Mouse (Mus musculus): Measurements from ENCODE around the gene Pygb. TPM values are rescaled to one million over a fixed set of nuclear protein-coding genes. Genes with fewer than 3 reads are reported as not detected.

Pygb gene
- polyA plus RNA-seq, 1 experiment from 2014 or later: 61.6 TPM

- ATAC-seq (ENCODE audit: insufficient number of reproducible peaks, insufficient read depth, low FRiP score, low read depth): no peak
- Histone ChIP-seq H3K4me1 (ENCODE audit: control insufficient read depth, insufficient read depth, low read length) (no peaks in the 10 kb centered on the region), H3K36me3 (ENCODE audit: control insufficient read depth, insufficient read depth, low read length) (peaks cover 7% of the 10 kb centered on the region), H3K9me3 (ENCODE audit: control insufficient read depth, low read depth, low read length) (no peaks in the 10 kb centered on the region), H3K27me3 (ENCODE audit: control insufficient read depth, insufficient read depth, low read length) (no peaks in the 10 kb centered on the region), H3K27ac (ENCODE audit: low read length) (no peak overlapping the region), H3K4me2 (replicated peaks; ENCODE audit: low read depth, low read length) (no peak overlapping the region), H3K4me3 (ENCODE audit: low read depth, low read length) (no peak overlapping the region), H3K9ac (replicated peaks; ENCODE audit: low read depth, low read length) (no peak overlapping the region)
- WGBS: 96% methylated on average over 3 of the region's 3 CpGs
Observed at GRCm38 (mm10) chr2:150837781-150838180, 51.2 kb downstream of the Pygb start.

GRCm38 (mm10) chr2:150839686-150840471 is 53.3 kb downstream of the Pygb start:
- peaks cover 4% of the 10 kb centered on the region; the same call in 1 of the 2 replicates for H3K36me3 ChIP-seq (ENCODE audit: control insufficient read depth, insufficient read depth, low read length)
- no peaks in the 10 kb centered on the region for H3K27me3 ChIP-seq (ENCODE audit: control insufficient read depth, insufficient read depth, low read length)
- no peak overlapping the region for H3K4me2 ChIP-seq (replicated peaks; ENCODE audit: low read depth, low read length)
- no peaks in the 10 kb centered on the region for H3K4me1 ChIP-seq (ENCODE audit: control insufficient read depth, insufficient read depth, low read length)
- WGBS: 72% methylated on average over 12 of the region's 12 CpGs
- H3K4me3 ChIP-seq (ENCODE audit: low read depth, low read length): no peak overlapping the region
- ATAC-seq (ENCODE audit: insufficient number of reproducible peaks, insufficient read depth, low FRiP score, low read depth): no peak
- no peak overlapping the region for H3K9ac ChIP-seq (replicated peaks; ENCODE audit: low read depth, low read length)
- no peaks in the 10 kb centered on the region for H3K9me3 ChIP-seq (ENCODE audit: control insufficient read depth, low read depth, low read length)
- H3K27ac ChIP-seq (ENCODE audit: low read length): no peak overlapping the region

GRCm38 (mm10) chr2:150841109-150841508 is 54.6 kb downstream of the Pygb start:
- no peak overlapping the region for H3K9ac ChIP-seq (replicated peaks; ENCODE audit: low read depth, low read length)
- no peak for ATAC-seq (ENCODE audit: insufficient number of reproducible peaks, insufficient read depth, low FRiP score, low read depth)
- H3K27ac ChIP-seq (ENCODE audit: low read length): no peak overlapping the region
- no peak overlapping the region for H3K4me2 ChIP-seq (replicated peaks; ENCODE audit: low read depth, low read length)
- no peak overlapping the region for H3K4me3 ChIP-seq (ENCODE audit: low read depth, low read length)
- H3K27me3 ChIP-seq (ENCODE audit: control insufficient read depth, insufficient read depth, low read length): no peaks in the 10 kb centered on the region
- H3K36me3 ChIP-seq (ENCODE audit: control insufficient read depth, insufficient read depth, low read length): no peaks in the 10 kb centered on the region; the same call in 1 of the 2 replicates
- H3K9me3 ChIP-seq (ENCODE audit: control insufficient read depth, low read depth, low read length): no peaks in the 10 kb centered on the region
- H3K4me1 ChIP-seq (ENCODE audit: control insufficient read depth, insufficient read depth, low read length): no peaks in the 10 kb centered on the region
- WGBS: 49% methylated on average over 11 of the region's 11 CpGs

- no peaks in the 10 kb centered on the region for H3K27me3 ChIP-seq (ENCODE audit: control insufficient read depth, insufficient read depth, low read length)
- WGBS: 61% methylated on average over 7 of the region's 7 CpGs
- no peak overlapping the region for H3K4me2 ChIP-seq (replicated peaks; ENCODE audit: low read depth, low read length)
- H3K36me3 ChIP-seq (ENCODE audit: control insufficient read depth, insufficient read depth, low read length): no peaks in the 10 kb centered on the region; the same call in 1 of the 2 replicates
- H3K27ac ChIP-seq (ENCODE audit: low read length): no peak overlapping the region
- no peaks in the 10 kb centered on the region for H3K9me3 ChIP-seq (ENCODE audit: control insufficient read depth, low read depth, low read length)
- no peak overlapping the region for H3K4me3 ChIP-seq (ENCODE audit: low read depth, low read length)
- H3K4me1 ChIP-seq (ENCODE audit: control insufficient read depth, insufficient read depth, low read length): no peaks in the 10 kb centered on the region
- ATAC-seq (ENCODE audit: insufficient number of reproducible peaks, insufficient read depth, low FRiP score, low read depth): no peak
- no peak overlapping the region for H3K9ac ChIP-seq (replicated peaks; ENCODE audit: low read depth, low read length)
Observed at GRCm38 (mm10) chr2:150842049-150842461, 55.5 kb downstream of the Pygb start.

- no peaks in the 10 kb centered on the region for H3K36me3 ChIP-seq (ENCODE audit: control insufficient read depth, insufficient read depth, low read length)
- H3K9ac ChIP-seq (replicated peaks; ENCODE audit: low read depth, low read length): no peak overlapping the region
- H3K27ac ChIP-seq (ENCODE audit: low read length): no peak overlapping the region
- H3K4me2 ChIP-seq (replicated peaks; ENCODE audit: low read depth, low read length): no peak overlapping the region
- no peaks in the 10 kb centered on the region for H3K4me1 ChIP-seq (ENCODE audit: control insufficient read depth, insufficient read depth, low read length)
- no peaks in the 10 kb centered on the region for H3K9me3 ChIP-seq (ENCODE audit: control insufficient read depth, low read depth, low read length)
- no peaks in the 10 kb centered on the region for H3K27me3 ChIP-seq (ENCODE audit: control insufficient read depth, insufficient read depth, low read length)
- 83% methylated on average over 1 of the region's 1 CpGs for WGBS
- H3K4me3 ChIP-seq (ENCODE audit: low read depth, low read length): no peak overlapping the region
- no peak for ATAC-seq (ENCODE audit: insufficient number of reproducible peaks, insufficient read depth, low FRiP score, low read depth)
Observed at GRCm38 (mm10) chr2:150844798-150845197, 58.3 kb downstream of the Pygb start.

GRCm38 (mm10) chr2:150847436-150847995 is 61.0 kb downstream of the Pygb start:
- 54% methylated on average over 8 of the region's 8 CpGs for WGBS
- Histone ChIP-seq H3K4me3 (ENCODE audit: low read depth, low read length) (no peak overlapping the region), H3K27ac (ENCODE audit: low read length) (no peak overlapping the region), H3K4me2 (replicated peaks; ENCODE audit: low read depth, low read length) (no peak overlapping the region), H3K4me1 (ENCODE audit: control insufficient read depth, insufficient read depth, low read length) (no peaks in the 10 kb centered on the region), H3K9me3 (ENCODE audit: control insufficient read depth, low read depth, low read length) (no peaks in the 10 kb centered on the region), H3K9ac (replicated peaks; ENCODE audit: low read depth, low read length) (no peak overlapping the region), H3K36me3 (ENCODE audit: control insufficient read depth, insufficient read depth, low read length) (no peaks in the 10 kb centered on the region), H3K27me3 (ENCODE audit: control insufficient read depth, insufficient read depth, low read length) (no peaks in the 10 kb centered on the region)
- ATAC-seq (ENCODE audit: insufficient number of reproducible peaks, insufficient read depth, low FRiP score, low read depth): no peak

GRCm38 (mm10) chr2:150851251-150851650 is 64.7 kb downstream of the Pygb start:
- H3K9ac ChIP-seq (replicated peaks; ENCODE audit: low read depth, low read length): no peak overlapping the region
- 68% methylated on average over 9 of the region's 9 CpGs for WGBS
- no peak overlapping the region for H3K27ac ChIP-seq (ENCODE audit: low read length)

GRCm38 (mm10) chr2:150855186-150855585 is 68.7 kb downstream of the Pygb start:
- H3K4me1 ChIP-seq (ENCODE audit: control insufficient read depth, insufficient read depth, low read length): no peaks in the 10 kb centered on the region
- H3K9ac ChIP-seq (replicated peaks; ENCODE audit: low read depth, low read length): no peak overlapping the region
- H3K27me3 ChIP-seq (ENCODE audit: control insufficient read depth, insufficient read depth, low read length): no peaks in the 10 kb centered on the region
- no peak overlapping the region for H3K27ac ChIP-seq (ENCODE audit: low read length)
- no peak for ATAC-seq (ENCODE audit: insufficient number of reproducible peaks, insufficient read depth, low FRiP score, low read depth)
- no peak overlapping the region for H3K4me3 ChIP-seq (ENCODE audit: low read depth, low read length)
- no peaks in the 10 kb centered on the region for H3K9me3 ChIP-seq (ENCODE audit: control insufficient read depth, low read depth, low read length)
- H3K36me3 ChIP-seq (ENCODE audit: control insufficient read depth, insufficient read depth, low read length): no peaks in the 10 kb centered on the region
- H3K4me2 ChIP-seq (replicated peaks; ENCODE audit: low read depth, low read length): no peak overlapping the region

More at GRCm38 (mm10) chr2:150851251-150851650, 64.7 kb downstream of the Pygb start:
- Histone ChIP-seq H3K36me3 (ENCODE audit: control insufficient read depth, insufficient read depth, low read length) (no peaks in the 10 kb centered on the region), H3K9me3 (ENCODE audit: control insufficient read depth, low read depth, low read length) (no peaks in the 10 kb centered on the region), H3K4me1 (ENCODE audit: control insufficient read depth, insufficient read depth, low read length) (no peaks in the 10 kb centered on the region), H3K4me3 (ENCODE audit: low read depth, low read length) (no peak overlapping the region), H3K4me2 (replicated peaks; ENCODE audit: low read depth, low read length) (no peak overlapping the region), H3K27me3 (ENCODE audit: control insufficient read depth, insufficient read depth, low read length) (no peaks in the 10 kb centered on the region)
- no peak for ATAC-seq (ENCODE audit: insufficient number of reproducible peaks, insufficient read depth, low FRiP score, low read depth)
